Mouse (Mus musculus): Measurements from ENCODE around the gene Psme4. TPM values are rescaled to one million over a fixed set of nuclear protein-coding genes. Genes with fewer than 3 reads are reported as not detected.

Psme4 gene
- polyA plus RNA-seq, 1 experiment: 102 TPM

GRCm38 (mm10) chr11:30896201-30896600 is 124.7 kb downstream of the Psme4 start:
- TF ChIP-seq POLR2A (IDR thresholded peaks at IDR 0.05; ENCODE audit: control insufficient read depth, low read depth, low read length): no peak
- TF ChIP-seq CTCF (IDR thresholded peaks at IDR 0.05; ENCODE audit: control insufficient read depth, insufficient read depth, insufficient replicate concordance, low read depth, low read length): no peak

GRCm38 (mm10) chr11:30899312-30899711 is 127.8 kb downstream of the Psme4 start:
- H3K4me1 ChIP-seq (ENCODE audit: control insufficient read depth, insufficient read depth, low read length): no peaks in the 10 kb centered on the region
- H3K27ac ChIP-seq (ENCODE audit: control insufficient read depth, insufficient read depth, low read depth, low read length): no peak overlapping the region
- no peak overlapping the region for H3K4me3 ChIP-seq (ENCODE audit: control insufficient read depth, low read depth, low read length)
- TF ChIP-seq POLR2A (IDR thresholded peaks at IDR 0.05; ENCODE audit: control insufficient read depth, low read depth, low read length) (no peak), CTCF (IDR thresholded peaks at IDR 0.05; ENCODE audit: control insufficient read depth, insufficient read depth, insufficient replicate concordance, low read depth, low read length) (no peak)
- no peaks in the 10 kb centered on the region for H3K36me3 ChIP-seq (ENCODE audit: control insufficient read depth, insufficient read depth, low read length)
- H3K27me3 ChIP-seq (ENCODE audit: control insufficient read depth, insufficient read depth, low read length): no peaks in the 10 kb centered on the region

More at GRCm38 (mm10) chr11:30896201-30896600, 124.7 kb downstream of the Psme4 start:
- Histone ChIP-seq H3K4me1 (ENCODE audit: control insufficient read depth, insufficient read depth, low read length) (no peaks in the 10 kb centered on the region), H3K4me3 (ENCODE audit: control insufficient read depth, low read depth, low read length) (no peak overlapping the region), H3K27ac (ENCODE audit: control insufficient read depth, insufficient read depth, low read depth, low read length) (no peak overlapping the region), H3K36me3 (ENCODE audit: control insufficient read depth, insufficient read depth, low read length) (no peaks in the 10 kb centered on the region), H3K27me3 (ENCODE audit: control insufficient read depth, insufficient read depth, low read length) (no peaks in the 10 kb centered on the region)

- H3K4me3 ChIP-seq (ENCODE audit: control insufficient read depth, low read depth, low read length): no peak overlapping the region
- no peaks in the 10 kb centered on the region for H3K4me1 ChIP-seq (ENCODE audit: control insufficient read depth, insufficient read depth, low read length)
- no peaks in the 10 kb centered on the region for H3K27me3 ChIP-seq (ENCODE audit: control insufficient read depth, insufficient read depth, low read length)
- TF ChIP-seq POLR2A (IDR thresholded peaks at IDR 0.05; ENCODE audit: control insufficient read depth, low read depth, low read length): no peak
- TF ChIP-seq CTCF (IDR thresholded peaks at IDR 0.05; ENCODE audit: control insufficient read depth, insufficient read depth, insufficient replicate concordance, low read depth, low read length): no peak
- H3K27ac ChIP-seq (ENCODE audit: control insufficient read depth, insufficient read depth, low read depth, low read length): no peak overlapping the region
- no peaks in the 10 kb centered on the region for H3K36me3 ChIP-seq (ENCODE audit: control insufficient read depth, insufficient read depth, low read length)
Measured at GRCm38 (mm10) chr11:30912311-30912710, 140.8 kb downstream of the Psme4 start.

GRCm38 (mm10) chr11:30920641-30921040 is 149.1 kb downstream of the Psme4 start:
- no peaks in the 10 kb centered on the region for H3K27me3 ChIP-seq (ENCODE audit: control insufficient read depth, insufficient read depth, low read length)
- TF ChIP-seq POLR2A (IDR thresholded peaks at IDR 0.05; ENCODE audit: control insufficient read depth, low read depth, low read length) (no peak), CTCF (IDR thresholded peaks at IDR 0.05; ENCODE audit: control insufficient read depth, insufficient read depth, insufficient replicate concordance, low read depth, low read length) (no peak)
- H3K36me3 ChIP-seq (ENCODE audit: control insufficient read depth, insufficient read depth, low read length): no peaks in the 10 kb centered on the region
- no peak overlapping the region for H3K4me3 ChIP-seq (ENCODE audit: control insufficient read depth, low read depth, low read length)
- no peaks in the 10 kb centered on the region for H3K4me1 ChIP-seq (ENCODE audit: control insufficient read depth, insufficient read depth, low read length)
- H3K27ac ChIP-seq (ENCODE audit: control insufficient read depth, insufficient read depth, low read depth, low read length): no peak overlapping the region

GRCm38 (mm10) chr11:30923283-30923682 is 151.8 kb downstream of the Psme4 start:
- TF ChIP-seq CTCF (IDR thresholded peaks at IDR 0.05; ENCODE audit: control insufficient read depth, insufficient read depth, insufficient replicate concordance, low read depth, low read length): no peak
- TF ChIP-seq POLR2A (IDR thresholded peaks at IDR 0.05; ENCODE audit: control insufficient read depth, low read depth, low read length): no peak
- no peak overlapping the region for H3K4me3 ChIP-seq (ENCODE audit: control insufficient read depth, low read depth, low read length)
- H3K36me3 ChIP-seq (ENCODE audit: control insufficient read depth, insufficient read depth, low read length): no peaks in the 10 kb centered on the region
- no peaks in the 10 kb centered on the region for H3K4me1 ChIP-seq (ENCODE audit: control insufficient read depth, insufficient read depth, low read length)
- H3K27me3 ChIP-seq (ENCODE audit: control insufficient read depth, insufficient read depth, low read length): no peaks in the 10 kb centered on the region
- no peak overlapping the region for H3K27ac ChIP-seq (ENCODE audit: control insufficient read depth, insufficient read depth, low read depth, low read length)

- no peak overlapping the region for H3K27ac ChIP-seq (ENCODE audit: control insufficient read depth, insufficient read depth, low read depth, low read length)
- H3K36me3 ChIP-seq (ENCODE audit: control insufficient read depth, insufficient read depth, low read length): no peaks in the 10 kb centered on the region
- no peak for TF ChIP-seq CTCF (IDR thresholded peaks at IDR 0.05; ENCODE audit: control insufficient read depth, insufficient read depth, insufficient replicate concordance, low read depth, low read length)
Measured at GRCm38 (mm10) chr11:30928079-30928478, 156.6 kb downstream of the Psme4 start.

GRCm38 (mm10) chr11:30928498-30928897 is 157.0 kb downstream of the Psme4 start:
- Histone ChIP-seq H3K4me1 (ENCODE audit: control insufficient read depth, insufficient read depth, low read length) (no peaks in the 10 kb centered on the region), H3K27ac (ENCODE audit: control insufficient read depth, insufficient read depth, low read depth, low read length) (no peak overlapping the region), H3K36me3 (ENCODE audit: control insufficient read depth, insufficient read depth, low read length) (no peaks in the 10 kb centered on the region), H3K27me3 (ENCODE audit: control insufficient read depth, insufficient read depth, low read length) (no peaks in the 10 kb centered on the region), H3K4me3 (ENCODE audit: control insufficient read depth, low read depth, low read length) (no peak overlapping the region)
- no peak for TF ChIP-seq CTCF (IDR thresholded peaks at IDR 0.05; ENCODE audit: control insufficient read depth, insufficient read depth, insufficient replicate concordance, low read depth, low read length)
- no peak for TF ChIP-seq POLR2A (IDR thresholded peaks at IDR 0.05; ENCODE audit: control insufficient read depth, low read depth, low read length)

More at GRCm38 (mm10) chr11:30928079-30928478, 156.6 kb downstream of the Psme4 start:
- H3K4me3 ChIP-seq (ENCODE audit: control insufficient read depth, low read depth, low read length): no peak overlapping the region
- H3K27me3 ChIP-seq (ENCODE audit: control insufficient read depth, insufficient read depth, low read length): no peaks in the 10 kb centered on the region
- no peaks in the 10 kb centered on the region for H3K4me1 ChIP-seq (ENCODE audit: control insufficient read depth, insufficient read depth, low read length)

Other genes starting within 250 kb of the Psme4 start
- 10.8 and 12.2 TPM in 2 replicates for gene Acyp2, start 122.1 kb upstream of the Psme4 start, polyA plus RNA-seq (2012; rRNA removed)
- gene Gpr75, start 113.6 kb downstream of the Psme4 start, polyA plus RNA-seq (2012; rRNA removed): 0.29 and 0.41 TPM in 2 replicates
- 5.4 and 5.9 TPM in 2 replicates for gene Asb3, start 113.7 kb downstream of the Psme4 start, polyA plus RNA-seq (2012; rRNA removed)
- gene Erlec1, start 182.6 kb downstream of the Psme4 start, polyA plus RNA-seq (2012; rRNA removed): 35.2 and 48.0 TPM in 2 replicates
- 1.6 and 1.9 TPM in 2 replicates for gene Chac2, start 214.6 kb downstream of the Psme4 start, polyA plus RNA-seq (2012; rRNA removed)